Mouse (Mus musculus): ENCODE measurements around the gene Ryk. TPM values are rescaled to one million over a fixed set of nuclear protein-coding genes. Genes with fewer than 3 reads are reported as not detected.

Gene Ryk
- polyA plus RNA-seq, 1 experiment from 2014 or later, result 11.0 TPM

DNA sequence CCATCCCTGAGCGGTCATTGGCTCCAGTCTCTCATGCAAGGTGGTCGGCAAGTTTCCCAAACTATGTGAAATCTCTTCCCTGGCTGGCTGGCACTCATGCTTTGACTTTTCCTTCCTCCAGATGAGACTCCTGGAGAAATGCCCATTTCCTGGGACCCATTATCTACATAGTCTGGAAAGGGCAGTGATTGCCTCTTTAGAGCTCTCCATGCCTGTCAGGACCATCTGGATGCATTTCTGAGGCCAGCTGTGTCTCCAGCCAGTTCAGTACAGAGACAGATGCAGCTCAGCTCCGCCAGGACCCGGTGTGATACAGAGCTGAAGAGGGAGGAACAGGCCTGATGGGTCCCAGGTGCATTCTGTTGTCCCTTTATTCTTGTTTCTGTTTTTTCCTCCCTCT lies 107.5 kb downstream of the Ryk start:
- Histone ChIP-seq H3K9me3 (no peaks in the 10 kb centered on the region), H3K27me3 (no peaks in the 10 kb centered on the region), H3K9ac (no peak overlapping the region), H3K4me2 (no peak overlapping the region), H3K4me1 (replicated peaks) (no peaks in the 10 kb centered on the region), H3K27ac (no peak overlapping the region), H3K4me3 (no peak overlapping the region), H3K36me3 (no peaks in the 10 kb centered on the region)
- 74% methylated on average over 4 of the region's 4 CpGs for WGBS
- ATAC-seq (ENCODE audit: low FRiP score), result no peak

DNA sequence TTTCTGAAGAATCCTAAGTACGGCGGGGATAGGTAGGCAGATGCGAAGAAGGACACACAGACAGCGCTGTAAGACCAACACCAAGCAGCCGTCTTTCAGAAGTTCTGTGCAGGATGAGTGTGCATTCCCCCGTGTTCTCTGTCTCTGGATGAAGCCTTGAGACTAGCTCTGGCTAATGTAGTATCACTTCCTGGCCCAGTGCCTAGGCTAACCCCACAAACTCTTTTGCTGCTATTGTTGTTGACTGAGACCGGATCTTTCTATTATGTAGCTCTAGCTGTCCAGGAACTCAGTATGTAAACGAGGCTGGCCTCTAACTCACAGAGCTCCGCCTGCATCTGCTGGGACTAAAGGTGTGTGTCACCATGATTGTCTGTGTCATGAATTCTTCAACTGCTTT lies 110.2 kb downstream of the Ryk start:
- Histone ChIP-seq H3K27ac (no peak overlapping the region), H3K27me3 (no peaks in the 10 kb centered on the region), H3K4me2 (no peak overlapping the region), H3K4me3 (no peak overlapping the region), H3K9ac (no peak overlapping the region), H3K4me1 (replicated peaks) (no peaks in the 10 kb centered on the region), H3K9me3 (no peaks in the 10 kb centered on the region), H3K36me3 (no peaks in the 10 kb centered on the region)
- no peak for ATAC-seq (ENCODE audit: low FRiP score)
- 88% methylated on average over 9 of the region's 9 CpGs for WGBS

DNA sequence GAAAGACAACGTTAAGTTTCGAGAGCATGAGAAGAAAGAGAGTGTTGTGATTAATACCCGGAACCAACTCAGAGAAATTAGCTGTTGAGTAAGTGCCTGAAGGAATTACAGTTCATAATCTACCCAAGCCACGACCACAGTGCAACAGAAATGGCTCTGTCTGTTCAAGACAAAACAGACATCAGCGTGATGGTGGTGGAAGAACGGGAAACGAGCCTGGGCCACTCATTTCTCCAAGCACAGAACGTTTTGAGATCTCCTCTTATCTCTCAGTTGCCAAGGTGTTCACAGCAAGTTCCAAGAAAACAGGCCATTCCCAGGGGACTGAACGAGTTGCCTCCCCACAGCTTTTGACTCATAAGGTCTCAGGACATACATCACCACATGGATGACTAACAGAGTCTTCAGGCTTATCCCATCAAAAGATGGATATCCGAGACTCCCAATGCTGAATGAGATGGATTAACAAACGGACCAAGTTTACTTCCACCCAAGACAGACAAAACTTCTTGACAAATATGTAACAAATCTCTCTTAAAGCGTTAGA lies 111.8 kb downstream of the Ryk start:
- no peak overlapping the region for H3K4me2 ChIP-seq
- H3K9ac ChIP-seq, result no peak overlapping the region
- WGBS, result 83% methylated on average over 12 of the region's 12 CpGs
- no peak overlapping the region for H3K27ac ChIP-seq
- no peaks in the 10 kb centered on the region for H3K9me3 ChIP-seq
- no peaks in the 10 kb centered on the region for H3K36me3 ChIP-seq
- H3K4me1 ChIP-seq (replicated peaks), result no peaks in the 10 kb centered on the region
- H3K4me3 ChIP-seq, result no peak overlapping the region
- no peak for ATAC-seq (ENCODE audit: low FRiP score)
- H3K27me3 ChIP-seq, result no peaks in the 10 kb centered on the region

DNA sequence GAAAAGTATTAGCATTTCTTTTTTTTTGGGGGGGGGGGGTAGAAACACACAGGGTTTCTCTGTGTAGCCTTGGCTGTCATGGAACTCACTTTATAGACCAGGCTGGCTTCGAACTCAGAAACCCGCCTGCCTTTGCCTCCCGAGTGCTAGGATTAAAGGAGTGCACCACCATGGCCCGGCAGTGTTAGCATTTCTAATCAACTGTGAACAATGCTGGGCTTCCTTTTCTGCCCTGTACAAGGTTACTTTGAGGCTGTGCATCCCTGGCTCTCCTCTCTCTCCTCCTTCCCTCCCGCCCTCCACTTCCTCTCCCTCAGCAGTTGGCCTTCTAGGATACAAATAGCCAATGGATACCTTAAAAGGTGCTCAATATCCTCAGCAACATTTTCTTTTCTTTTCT lies 114.0 kb downstream of the Ryk start:
- WGBS, result 73% methylated on average over 5 of the region's 5 CpGs
- Histone ChIP-seq H3K9ac (no peak overlapping the region), H3K4me2 (no peak overlapping the region), H3K27ac (no peak overlapping the region), H3K36me3 (no peaks in the 10 kb centered on the region), H3K9me3 (no peaks in the 10 kb centered on the region), H3K27me3 (no peaks in the 10 kb centered on the region), H3K4me3 (no peak overlapping the region), H3K4me1 (replicated peaks) (no peaks in the 10 kb centered on the region)
- no peak for ATAC-seq (ENCODE audit: low FRiP score)

DNA sequence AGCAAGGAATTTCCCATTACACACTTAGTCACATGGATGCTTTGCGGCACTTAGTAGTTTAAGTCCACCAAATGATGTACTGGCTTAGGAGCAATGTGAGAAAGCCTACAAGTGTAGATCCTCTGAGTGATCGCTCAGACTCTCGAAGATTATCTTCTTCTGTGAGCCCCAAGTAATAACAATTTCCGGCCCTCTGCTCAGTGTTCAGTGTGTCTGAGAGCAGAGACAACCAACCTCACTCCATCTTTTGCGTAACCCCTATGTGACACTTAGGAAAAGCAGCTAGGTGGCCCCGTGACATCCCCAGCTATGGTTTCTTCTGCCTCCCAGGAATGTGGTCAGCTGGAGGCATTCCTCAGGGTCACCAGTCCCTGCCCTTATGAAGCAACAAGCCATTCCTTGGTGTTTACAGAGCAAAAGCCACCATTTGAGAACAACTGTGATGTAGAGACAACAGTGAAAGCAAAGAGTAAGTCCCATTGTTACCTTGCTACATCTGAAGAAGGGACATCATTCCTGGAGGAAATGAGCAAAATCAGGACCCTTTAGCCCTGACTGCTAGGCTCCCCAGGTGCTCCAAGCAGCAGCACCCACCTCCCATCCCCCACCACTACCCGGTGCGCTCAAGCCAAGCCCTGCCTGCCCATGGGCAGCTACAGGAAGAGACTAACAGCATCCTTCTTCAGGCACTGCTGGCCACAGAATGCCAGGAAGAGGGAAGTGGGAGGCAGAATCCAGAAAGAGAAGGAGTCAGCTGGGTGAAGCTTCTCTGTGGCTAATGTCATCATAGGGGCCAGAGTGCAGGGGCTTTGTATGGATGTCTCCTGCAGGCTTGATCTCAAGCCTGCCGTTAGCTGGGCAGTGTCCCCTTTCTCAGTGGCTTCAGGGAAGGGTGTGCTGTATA lies 116.6 kb downstream of the Ryk start:
- H3K36me3 ChIP-seq, result no peaks in the 10 kb centered on the region
- H3K27me3 ChIP-seq, result no peaks in the 10 kb centered on the region
- WGBS, result 94% methylated on average over 9 of the region's 9 CpGs
- no peak overlapping the region for H3K4me2 ChIP-seq
- H3K4me1 ChIP-seq (replicated peaks), result no peaks in the 10 kb centered on the region
- H3K27ac ChIP-seq, result no peak overlapping the region
- H3K4me3 ChIP-seq, result no peak overlapping the region
- ATAC-seq (ENCODE audit: low FRiP score), result no peak
- no peak overlapping the region for H3K9ac ChIP-seq
- H3K9me3 ChIP-seq, result no peaks in the 10 kb centered on the region

DNA sequence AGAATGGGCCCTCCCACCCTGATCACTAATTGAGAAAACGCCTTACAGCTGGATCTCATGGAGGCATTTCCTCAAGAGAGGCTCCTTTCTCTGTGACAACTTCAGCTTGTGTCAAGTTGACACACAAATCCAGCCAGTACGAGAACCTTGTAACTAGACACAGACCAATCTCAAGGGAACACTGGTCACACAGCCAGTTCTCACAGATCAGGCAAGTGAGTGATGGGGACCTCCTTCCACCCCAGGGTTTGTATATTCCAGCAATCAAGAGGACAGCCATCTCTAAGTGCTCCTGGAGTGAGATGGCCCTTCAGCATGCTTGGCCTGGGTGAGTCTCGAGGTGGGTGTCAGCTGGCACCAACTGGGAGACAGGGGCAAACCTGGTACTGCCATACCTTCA lies 121.1 kb downstream of the Ryk start:
- Histone ChIP-seq H3K9me3 (no peaks in the 10 kb centered on the region), H3K27ac (no peak overlapping the region), H3K4me2 (no peak overlapping the region), H3K4me3 (no peak overlapping the region), H3K27me3 (no peaks in the 10 kb centered on the region), H3K36me3 (no peaks in the 10 kb centered on the region), H3K4me1 (replicated peaks) (no peaks in the 10 kb centered on the region; the same call in 1 of the 2 replicates), H3K9ac (no peak overlapping the region)
- WGBS, result 82% methylated on average over 3 of the region's 3 CpGs
- no peak for ATAC-seq (ENCODE audit: low FRiP score)

Other genes starting within 250 kb of the Ryk start
- gene Anapc13, start 208.6 kb upstream of the Ryk start, polyA plus RNA-seq (2015; fragmentation: Nextera tagmentation; extraction: Ambion mirVana), result 194 and 200 TPM in 2 replicates
- 43.0 and 44.3 TPM in 2 replicates for gene Cep63, start 208.4 kb upstream of the Ryk start, polyA plus RNA-seq (2015; fragmentation: Nextera tagmentation; extraction: Ambion mirVana)
- 64.7 and 67.3 TPM in 2 replicates for gene Amotl2, start 118.2 kb upstream of the Ryk start, polyA plus RNA-seq (2015; fragmentation: Nextera tagmentation; extraction: Ambion mirVana)
- gene Slco2a1, start 153.8 kb downstream of the Ryk start, polyA plus RNA-seq (2015; fragmentation: Nextera tagmentation; extraction: Ambion mirVana), result 1.1 and 1.2 TPM in 2 replicates

All from hindbrain, embryonic 13.5 days (tissue).